Mouse (Mus musculus) G1E (cell line): ENCODE results near the gene Kcne4. TPM values are rescaled to one million over a fixed set of nuclear protein-coding genes. Genes with fewer than 3 reads are reported as not detected.

ENCODE experiments used
- ATAC-seq: 2 replicates; pipeline ENCODE4 v1.8.0; 2016; ENCODE audit warnings: mild to moderate bottlenecking; ENCODE audit not compliant: insufficient number of reproducible peaks, poor library complexity, low FRiP score, severe bottlenecking; ENCODE audit errors: extremely low read depth
- DNase-seq: peaks from one replicate; pipeline ENCODE4 v3.0.0; 2012; ENCODE audit warnings: low spot score
- H3K27me3 ChIP-seq: 2 replicates; pipeline ENCODE4 v1.6.1; 2012; ENCODE audit warnings: mild to moderate bottlenecking, low read length, inconsistent platforms; ENCODE audit not compliant: insufficient read depth
- H3K36me3 ChIP-seq: replicated peaks from 2 replicates; pipeline ENCODE3; 2012; ENCODE audit warnings: mild to moderate bottlenecking, inconsistent platforms
- H3K4me1 ChIP-seq: 2 replicates; pipeline ENCODE4 v1.6.1; 2012; ENCODE audit warnings: low read depth, low read length, inconsistent platforms, mixed read lengths; ENCODE audit not compliant: insufficient read depth
- H3K4me3 ChIP-seq: 2 replicates; pipeline ENCODE4 v1.5.1; 2012; ENCODE audit warnings: low read depth, mild to moderate bottlenecking, inconsistent platforms, low read length, moderate library complexity, mixed read lengths
- H3K9me3 ChIP-seq: replicated peaks from 2 replicates; pipeline ENCODE4 v1.6.1; 2012; ENCODE audit warnings: inconsistent platforms
- CTCF ChIP-seq: IDR thresholded peaks from 2 replicates; pipeline ENCODE4 v1.5.1; 2012; ENCODE audit warnings: low read depth, low read length, inconsistent platforms, mixed read lengths
- GATA1 ChIP-seq: IDR thresholded peaks from 2 replicates; pipeline ENCODE4 v1.6.1; 2012; ENCODE audit warnings: borderline replicate concordance, low read length, inconsistent platforms, mixed read lengths
- GATA2 ChIP-seq: IDR thresholded peaks from 2 replicates; pipeline ENCODE4 v1.6.1; 2012; ENCODE audit warnings: low read depth, low read length, inconsistent platforms, borderline replicate concordance
- POLR2AphosphoS5 ChIP-seq: IDR thresholded peaks from 2 replicates; pipeline ENCODE4 v1.6.1; 2012; ENCODE audit warnings: low read depth, low read length, inconsistent platforms; ENCODE audit not compliant: insufficient replicate concordance
- TAL1 ChIP-seq: conservative IDR thresholded peaks from 2 replicates; pipeline ENCODE4 v1.6.1; 2012; ENCODE audit warnings: low read depth, low read length, inconsistent platforms, mixed read lengths
- polyA plus RNA-seq: library from polyadenylated mRNA; stranded (reverse); fragments of >175 nt; gene quantifications from 2 replicates; pipeline ENCODE4 v1.2.3, GENCODE M21; 2012
- total RNA-seq, 2 experiments: library from RNA; stranded (forward) in 1 of 2; stranded (reverse) in 1 of 2; fragments of 200-1000 nt in 1 of 2; fragments of >200 nt in 1 of 2; fragmentation: Nextera tagmentation in 1 of 2; gene quantifications; 2 replicates each; pipeline ENCODE4 v1.2.3; 2014 to 2017

Kcne4 gene
- total and polyA plus RNA-seq, 3 experiments: 0.11 TPM; not detected in 2

- no peak overlapping the region for H3K4me3 ChIP-seq
Observed at GRCm38 (mm10) chr1:78821733-78822430, 5.3 kb downstream of the Kcne4 start.

GRCm38 (mm10) chr1:78825246-78825645, 8.7 kb downstream of the Kcne4 start:
- no peaks in the 10 kb centered on the region; the same call in 1 of the 2 replicates for H3K27me3 ChIP-seq
- no peaks in the 10 kb centered on the region for H3K9me3 ChIP-seq
- H3K4me3 ChIP-seq: no peak overlapping the region
- no peaks in the 10 kb centered on the region for H3K4me1 ChIP-seq
- no peaks in the 10 kb centered on the region for H3K36me3 ChIP-seq
- DNase-seq: no peak
- TF ChIP-seq CTCF: no peak
- TF ChIP-seq POLR2AphosphoS5: no peak
- no peak for TF ChIP-seq GATA2
- no peak for ATAC-seq

More at GRCm38 (mm10) chr1:78821733-78822430, 5.3 kb downstream of the Kcne4 start:
- no peaks in the 10 kb centered on the region for H3K9me3 ChIP-seq
- H3K36me3 ChIP-seq: no peaks in the 10 kb centered on the region
- no peaks in the 10 kb centered on the region; the same call in 1 of the 2 replicates for H3K27me3 ChIP-seq
- no peaks in the 10 kb centered on the region for H3K4me1 ChIP-seq
- no peak for TF ChIP-seq CTCF
- no peak for TF ChIP-seq GATA2
- no peak for TF ChIP-seq GATA1
- TF ChIP-seq TAL1: no peak
- no peak for TF ChIP-seq POLR2AphosphoS5
- no peak for DNase-seq
- ATAC-seq: no peak

DNA sequence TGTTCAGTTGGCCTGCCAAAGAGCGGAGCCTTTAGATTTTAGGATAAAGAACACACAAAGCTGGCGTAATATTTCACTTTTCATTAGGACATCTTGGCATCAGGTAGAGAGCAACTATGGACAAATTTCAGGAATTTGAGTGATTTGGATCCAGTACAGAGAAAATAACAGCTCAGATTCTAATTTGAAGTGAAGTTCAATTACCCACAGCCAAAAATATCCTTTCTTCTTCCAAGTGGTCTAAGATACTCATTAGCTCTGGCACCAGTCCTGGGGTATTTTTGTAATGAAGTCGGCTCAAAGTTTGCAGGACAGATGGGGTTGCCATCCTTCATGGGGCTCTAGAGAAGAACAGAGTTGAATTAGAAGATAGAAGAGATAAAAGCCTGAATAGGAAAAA, 21.9 kb downstream of the Kcne4 start:
- no peaks in the 10 kb centered on the region for H3K4me1 ChIP-seq
- ATAC-seq: no peak
- DNase-seq: no peak
- no peaks in the 10 kb centered on the region for H3K27me3 ChIP-seq
- TF ChIP-seq GATA2 (no peak), TAL1 (no peak)
- no peak overlapping the region for H3K4me3 ChIP-seq
- no peaks in the 10 kb centered on the region for H3K36me3 ChIP-seq
- H3K9me3 ChIP-seq: no peaks in the 10 kb centered on the region

DNA sequence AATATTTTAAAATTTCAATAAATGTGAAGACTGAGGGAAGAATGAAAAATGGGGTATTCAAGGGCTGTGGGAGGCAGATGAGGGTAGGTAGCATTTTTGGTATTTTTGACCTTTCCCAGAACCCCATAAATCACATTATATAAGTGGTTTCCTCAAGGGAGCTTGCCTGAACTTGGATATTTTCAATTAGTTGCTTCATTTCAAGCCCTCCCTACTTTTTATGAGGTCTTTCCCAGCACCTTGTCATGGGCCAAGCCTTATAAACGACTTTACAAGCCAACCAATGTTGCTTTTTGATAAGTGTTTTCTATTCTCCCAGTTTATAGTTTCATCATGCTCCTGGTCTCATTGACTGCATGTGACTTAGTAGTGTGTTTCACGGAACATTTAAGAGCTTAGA, 24.2 kb downstream of the Kcne4 start:
- Histone ChIP-seq H3K36me3 (no peaks in the 10 kb centered on the region), H3K4me3 (no peak overlapping the region), H3K4me1 (no peaks in the 10 kb centered on the region), H3K27me3 (no peaks in the 10 kb centered on the region), H3K9me3 (no peaks in the 10 kb centered on the region)
- TF ChIP-seq POLR2AphosphoS5 (no peak), GATA1 (no peak), CTCF (no peak), TAL1 (no peak), GATA2 (no peak)
- no peak for DNase-seq
- no peak for ATAC-seq

- ATAC-seq (no peak), DNase-seq (no peak)
- no peaks in the 10 kb centered on the region for H3K4me1 ChIP-seq
- H3K4me3 ChIP-seq: no peak overlapping the region
- H3K9me3 ChIP-seq: no peaks in the 10 kb centered on the region
- H3K36me3 ChIP-seq: no peaks in the 10 kb centered on the region
- H3K27me3 ChIP-seq: no peaks in the 10 kb centered on the region
- TF ChIP-seq POLR2AphosphoS5 (no peak), GATA2 (no peak), CTCF (no peak), TAL1 (no peak), GATA1 (no peak)
Observed at GRCm38 (mm10) chr1:78845661-78846060, 29.1 kb downstream of the Kcne4 start.

DNA sequence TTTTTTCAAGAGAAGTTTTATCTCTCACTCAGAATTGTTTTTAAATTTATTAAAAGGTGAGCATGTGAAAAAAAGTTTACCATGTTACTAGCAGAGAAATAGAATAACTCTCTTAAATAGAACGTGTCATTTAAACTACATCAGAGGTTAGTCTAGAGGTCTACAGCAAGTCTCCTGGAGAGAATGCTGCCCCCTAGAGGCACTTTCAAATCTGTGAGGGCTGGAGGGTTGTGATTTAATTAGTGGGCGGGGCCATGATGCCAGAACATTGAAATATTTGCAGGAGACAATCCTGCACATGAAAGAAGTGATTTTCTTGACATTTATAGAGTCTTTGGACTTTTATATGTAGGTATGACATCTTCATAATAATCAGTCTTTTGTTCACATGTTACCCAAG, 29.9 kb downstream of the Kcne4 start:
- DNase-seq: no peak
- Histone ChIP-seq H3K4me3 (no peak overlapping the region), H3K36me3 (no peaks in the 10 kb centered on the region), H3K9me3 (no peaks in the 10 kb centered on the region), H3K4me1 (no peaks in the 10 kb centered on the region), H3K27me3 (no peaks in the 10 kb centered on the region)
- no peak for TF ChIP-seq CTCF
- TF ChIP-seq TAL1: no peak
- no peak for TF ChIP-seq GATA2
- no peak for TF ChIP-seq GATA1
- TF ChIP-seq POLR2AphosphoS5: no peak
- no peak for ATAC-seq
